Mouse (Mus musculus): ENCODE results near the gene Med7. TPM values are rescaled to one million over a fixed set of nuclear protein-coding genes. Genes with fewer than 3 reads are reported as not detected.

Med7 gene
- polyA plus RNA-seq, 1 experiment, result not detected

DNA sequence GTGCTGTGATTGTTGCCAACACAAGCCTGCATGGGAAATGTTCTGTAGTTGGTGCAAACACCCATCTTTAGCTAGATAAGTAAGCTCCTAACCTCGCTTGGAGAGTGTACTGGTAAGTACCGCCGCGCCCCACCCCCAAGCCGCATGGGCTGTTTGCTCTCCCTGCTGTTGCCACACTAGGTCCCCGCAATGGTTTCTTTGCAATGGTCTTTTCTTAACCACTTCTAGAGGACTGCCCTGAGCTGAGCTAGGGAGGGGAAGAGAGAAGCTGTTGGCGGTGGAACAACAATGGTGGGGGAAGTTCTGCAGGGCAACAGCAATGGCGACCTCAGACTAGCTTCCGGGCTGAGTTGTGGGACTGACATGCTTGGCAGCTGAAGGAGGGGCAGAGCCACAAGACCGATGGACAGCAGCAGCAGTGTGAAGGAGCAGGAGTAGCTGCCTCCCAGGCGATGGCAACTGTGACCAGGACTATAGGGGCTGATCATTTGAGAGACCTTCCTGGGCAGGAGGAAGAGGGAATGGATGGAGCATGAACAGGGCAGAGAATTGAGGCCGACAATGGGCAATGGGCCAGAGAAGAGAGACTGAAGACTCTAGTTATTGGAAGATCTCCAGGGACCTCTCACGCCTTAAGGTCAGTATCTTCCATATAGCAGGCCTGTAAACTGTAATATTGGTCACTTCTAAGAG lies 40.4 kb upstream of the Med7 start, which contains the start of gene Fam71b:
Gene Fam71b (plus strand): TSS at position 393 of the 693 bp plus-strand sequence.
- 83% methylated on average over 13 of the region's 13 CpGs for WGBS
- Histone ChIP-seq H3K27ac (ENCODE audit: insufficient read depth, low read depth, low read length) (no peak within 1 kb of the TSS), H3K4me3 (ENCODE audit: insufficient read depth, low read depth, low read length) (no peak within 1 kb of the TSS), H3K4me1 (ENCODE audit: control insufficient read depth, insufficient read depth, low read length) (no peaks in the 10 kb centered on the region)
- no peak for TF ChIP-seq CTCF (IDR thresholded peaks at IDR 0.05; ENCODE audit: insufficient read depth, low read depth, low read length)
- no peak for TF ChIP-seq POLR2A (IDR thresholded peaks at IDR 0.05; ENCODE audit: insufficient read depth, low read depth, low read length)

- no peak for TF ChIP-seq CTCF (IDR thresholded peaks at IDR 0.05; ENCODE audit: insufficient read depth, low read depth, low read length)
- no peak for TF ChIP-seq POLR2A (IDR thresholded peaks at IDR 0.05; ENCODE audit: insufficient read depth, low read depth, low read length)
- Histone ChIP-seq H3K4me1 (ENCODE audit: control insufficient read depth, insufficient read depth, low read length) (peaks cover 4% of the 10 kb centered on the region), H3K27ac (ENCODE audit: insufficient read depth, low read depth, low read length) (no peak overlapping the region), H3K4me3 (ENCODE audit: insufficient read depth, low read depth, low read length) (no peak overlapping the region)
- 77% methylated on average over 4 of the region's 4 CpGs for WGBS
Measured at GRCm38 (mm10) chr11:46396860-46397179, 39.9 kb upstream of the Med7 start.

DNA sequence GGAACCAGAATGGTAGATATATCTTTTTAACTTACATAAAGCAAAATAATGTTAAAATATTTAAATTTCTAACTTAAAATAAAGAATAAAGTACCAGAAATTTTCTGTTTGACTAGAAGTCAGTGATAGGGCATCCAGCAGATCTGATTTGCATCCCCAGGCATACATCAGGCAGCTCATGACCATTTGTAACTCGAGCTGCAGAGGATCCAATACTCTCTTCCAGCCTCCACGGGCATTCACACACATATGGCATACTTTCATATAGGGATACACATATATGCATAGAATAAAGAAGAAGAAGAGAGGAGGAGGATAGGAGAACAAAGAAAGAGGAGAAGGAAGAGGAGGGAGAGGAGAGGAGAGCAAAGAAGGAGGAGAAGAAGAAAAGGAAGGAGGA lies 38.8 kb upstream of the Med7 start:
- Histone ChIP-seq H3K27ac (ENCODE audit: insufficient read depth, low read depth, low read length) (no peak overlapping the region), H3K4me3 (ENCODE audit: insufficient read depth, low read depth, low read length) (no peak overlapping the region), H3K4me1 (ENCODE audit: control insufficient read depth, insufficient read depth, low read length) (peaks cover 4% of the 10 kb centered on the region)
- TF ChIP-seq POLR2A (IDR thresholded peaks at IDR 0.05; ENCODE audit: insufficient read depth, low read depth, low read length) (no peak), CTCF (IDR thresholded peaks at IDR 0.05; ENCODE audit: insufficient read depth, low read depth, low read length) (no peak)
- 73% methylated on average over 2 of the region's 2 CpGs for WGBS

DNA sequence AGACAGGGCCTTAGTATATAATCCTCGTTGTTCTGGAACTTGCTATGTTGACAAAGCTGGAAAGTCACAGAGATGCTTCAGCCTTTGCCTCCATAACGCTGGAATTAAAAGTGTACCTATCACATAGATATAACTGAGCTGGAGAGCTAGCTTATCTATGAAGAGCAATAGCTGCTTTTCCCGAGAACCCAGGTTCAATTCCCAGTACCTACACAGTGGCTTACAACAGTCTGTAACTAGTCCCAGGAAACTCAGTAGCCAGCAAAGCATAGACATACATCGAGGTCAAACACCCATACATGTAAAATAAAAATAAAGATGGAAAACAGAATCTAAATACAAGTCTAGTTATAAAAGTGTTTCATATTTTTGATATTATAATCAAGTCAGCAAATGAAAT lies 38.3 kb upstream of the Med7 start:
- Histone ChIP-seq H3K27ac (ENCODE audit: insufficient read depth, low read depth, low read length) (no peak overlapping the region), H3K4me1 (ENCODE audit: control insufficient read depth, insufficient read depth, low read length) (peaks cover 4% of the 10 kb centered on the region), H3K4me3 (ENCODE audit: insufficient read depth, low read depth, low read length) (no peak overlapping the region)
- TF ChIP-seq CTCF (IDR thresholded peaks at IDR 0.05; ENCODE audit: insufficient read depth, low read depth, low read length), result no peak
- TF ChIP-seq POLR2A (IDR thresholded peaks at IDR 0.05; ENCODE audit: insufficient read depth, low read depth, low read length), result no peak
- 88% methylated on average over 4 of the region's 4 CpGs for WGBS

GRCm38 (mm10) chr11:46398933-46399383 lies 37.8 kb upstream of the Med7 start:
- Histone ChIP-seq H3K27ac (ENCODE audit: insufficient read depth, low read depth, low read length) (no peak overlapping the region), H3K4me1 (ENCODE audit: control insufficient read depth, insufficient read depth, low read length) (peaks cover 4% of the 10 kb centered on the region), H3K4me3 (ENCODE audit: insufficient read depth, low read depth, low read length) (no peak overlapping the region)
- WGBS, result 78% methylated on average over 5 of the region's 5 CpGs
- no peak for TF ChIP-seq POLR2A (IDR thresholded peaks at IDR 0.05; ENCODE audit: insufficient read depth, low read depth, low read length)
- TF ChIP-seq CTCF (IDR thresholded peaks at IDR 0.05; ENCODE audit: insufficient read depth, low read depth, low read length), result no peak

GRCm38 (mm10) chr11:46401555-46401954 lies 35.2 kb upstream of the Med7 start:
- TF ChIP-seq POLR2A (IDR thresholded peaks at IDR 0.05; ENCODE audit: insufficient read depth, low read depth, low read length) (no peak), CTCF (IDR thresholded peaks at IDR 0.05; ENCODE audit: insufficient read depth, low read depth, low read length) (no peak)
- 74% methylated on average over 12 of the region's 12 CpGs for WGBS
- Histone ChIP-seq H3K4me1 (ENCODE audit: control insufficient read depth, insufficient read depth, low read length) (peaks cover 4% of the 10 kb centered on the region), H3K27ac (ENCODE audit: insufficient read depth, low read depth, low read length) (no peak overlapping the region), H3K4me3 (ENCODE audit: insufficient read depth, low read depth, low read length) (no peak overlapping the region)

DNA sequence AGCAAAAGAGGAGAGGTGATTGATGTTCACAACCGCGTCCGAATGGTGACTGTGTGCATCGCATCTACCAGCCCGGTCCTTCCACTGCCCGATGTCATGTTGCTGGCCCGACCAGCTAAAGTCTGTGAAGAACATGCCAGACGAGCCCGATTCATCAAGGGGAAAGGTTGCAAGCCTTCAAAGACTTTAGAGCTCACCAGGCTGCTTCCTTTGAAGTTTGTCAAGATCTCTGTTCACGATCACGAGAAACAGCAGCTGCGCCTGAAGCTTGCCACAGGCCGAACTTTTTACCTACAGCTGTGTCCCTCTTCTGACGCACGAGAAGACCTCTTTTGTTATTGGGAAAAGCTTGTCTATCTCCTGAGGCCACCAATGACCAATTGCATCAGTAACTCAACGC lies 31.7 kb upstream of the Med7 start:
- Histone ChIP-seq H3K4me3 (ENCODE audit: insufficient read depth, low read depth, low read length) (no peak overlapping the region), H3K27ac (ENCODE audit: insufficient read depth, low read depth, low read length) (no peak overlapping the region), H3K4me1 (ENCODE audit: control insufficient read depth, insufficient read depth, low read length) (peaks cover 4% of the 10 kb centered on the region)
- no peak for TF ChIP-seq POLR2A (IDR thresholded peaks at IDR 0.05; ENCODE audit: insufficient read depth, low read depth, low read length)
- WGBS, result 91% methylated on average over 16 of the region's 16 CpGs

DNA sequence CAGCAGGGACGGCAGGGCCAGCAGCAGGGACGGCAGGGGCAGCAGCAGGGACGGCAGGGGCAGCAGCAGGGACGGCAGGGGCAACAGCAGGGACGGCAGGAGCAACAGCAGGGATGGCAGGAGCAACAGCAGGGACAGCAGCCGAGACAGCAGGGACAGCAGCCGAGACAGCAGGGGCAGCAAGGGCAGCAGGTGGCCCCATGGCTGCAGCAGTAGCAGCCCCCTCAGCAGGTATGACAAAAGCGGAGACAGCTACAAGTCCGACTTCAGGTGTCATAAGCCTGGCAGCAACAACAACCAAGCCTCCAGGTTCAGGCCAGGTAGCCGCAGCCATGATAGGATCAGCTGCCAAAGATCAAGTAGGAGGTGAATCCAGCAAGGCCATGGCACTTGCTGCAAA lies 30.0 kb upstream of the Med7 start:
- Histone ChIP-seq H3K4me3 (ENCODE audit: insufficient read depth, low read depth, low read length) (no peak overlapping the region), H3K4me1 (ENCODE audit: control insufficient read depth, insufficient read depth, low read length) (peaks cover under 1% of the 10 kb centered on the region), H3K27ac (ENCODE audit: insufficient read depth, low read depth, low read length) (no peak overlapping the region)
- no peak for TF ChIP-seq POLR2A (IDR thresholded peaks at IDR 0.05; ENCODE audit: insufficient read depth, low read depth, low read length)
- TF ChIP-seq CTCF (IDR thresholded peaks at IDR 0.05; ENCODE audit: insufficient read depth, low read depth, low read length), result no peak
- 50% methylated on average over 10 of the region's 10 CpGs for WGBS

- TF ChIP-seq POLR2A (IDR thresholded peaks at IDR 0.05; ENCODE audit: insufficient read depth, low read depth, low read length), result no peak
- TF ChIP-seq CTCF (IDR thresholded peaks at IDR 0.05; ENCODE audit: insufficient read depth, low read depth, low read length), result no peak
- 72% methylated on average over 2 of the region's 2 CpGs for WGBS
- Histone ChIP-seq H3K4me1 (ENCODE audit: control insufficient read depth, insufficient read depth, low read length) (no peaks in the 10 kb centered on the region), H3K27ac (ENCODE audit: insufficient read depth, low read depth, low read length) (no peak overlapping the region), H3K4me3 (ENCODE audit: insufficient read depth, low read depth, low read length) (no peak overlapping the region)
Measured at GRCm38 (mm10) chr11:46410018-46410563, 26.6 kb upstream of the Med7 start.
